Mouse (Mus musculus) hematopoietic stem cell, adult 5-6 weeks (primary cell): ENCODE measurements around the gene Gm18336. TPM values are rescaled to one million over a fixed set of nuclear protein-coding genes. Genes with fewer than 3 reads are reported as not detected.
"Not testable (repeated sequence)": the region's sequence is repeated elsewhere in the genome, so short reads cannot be mapped to it uniquely, and the experiment has no call there.

Experiments
- ATAC-seq, 2 experiments: fragments of 125-278 bp in 1 of 2; replicated peaks in 1 of 2; 2 replicates each; pipeline ENCODE4 v1.8.0; 2016 to 2017; ENCODE audit warnings: inconsistent platforms in 2 of 2, mild to moderate bottlenecking in 2 of 2, moderate number of reproducible peaks in 2 of 2, low read depth in 1 of 2, moderate TSS enrichment in 1 of 2; ENCODE audit not compliant: low FRiP score in 2 of 2, poor library complexity in 2 of 2, severe bottlenecking in 2 of 2, insufficient read depth in 1 of 2, low TSS enrichment in 1 of 2
- total RNA-seq: library from RNA; stranded (forward); fragments of 172-1452, 232-1000 nt; gene quantifications from 2 replicates; pipeline ENCODE4 v1.2.3, GENCODE M21; 2017

Gm18336 gene
- total RNA-seq, result not detected in 2 replicates

GRCm38 (mm10) chrX:73398636-73399035 is at the start of gene Gm18336:
Gene Gm18336 (minus strand): TSS chrX:73398736.
- ATAC-seq, result not testable (repeated sequence)

- ATAC-seq, result no peak
These were observed 42.9 kb upstream of the Gm18336 start for GRCm38 (mm10) chrX:73441428-73441827.

DNA sequence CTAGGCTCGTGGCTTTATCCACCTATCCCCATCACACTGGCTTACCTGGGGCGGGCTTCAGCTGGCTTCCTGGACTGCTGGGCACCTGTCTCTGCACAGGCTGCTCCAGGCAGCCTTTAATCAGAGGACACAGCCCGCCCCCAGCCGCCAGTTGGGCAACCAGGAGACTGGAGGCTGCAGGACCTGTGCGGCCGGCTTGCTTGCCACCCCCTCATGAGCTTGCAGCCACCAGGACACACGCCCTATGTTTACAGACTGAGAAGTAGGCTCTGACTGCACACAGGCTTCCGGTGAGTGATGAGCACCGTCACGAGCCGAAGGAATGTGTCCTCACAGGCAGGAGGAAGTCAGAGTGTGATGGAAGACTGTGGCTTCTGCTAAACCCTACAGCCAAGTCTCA is 36.7 kb upstream of the Gm18336 start, which contains the start of gene Trex2:
Gene Trex2, minus strand, starts transcription at position 93 of the 400 bp plus-strand sequence.
- ATAC-seq, result no peak

DNA sequence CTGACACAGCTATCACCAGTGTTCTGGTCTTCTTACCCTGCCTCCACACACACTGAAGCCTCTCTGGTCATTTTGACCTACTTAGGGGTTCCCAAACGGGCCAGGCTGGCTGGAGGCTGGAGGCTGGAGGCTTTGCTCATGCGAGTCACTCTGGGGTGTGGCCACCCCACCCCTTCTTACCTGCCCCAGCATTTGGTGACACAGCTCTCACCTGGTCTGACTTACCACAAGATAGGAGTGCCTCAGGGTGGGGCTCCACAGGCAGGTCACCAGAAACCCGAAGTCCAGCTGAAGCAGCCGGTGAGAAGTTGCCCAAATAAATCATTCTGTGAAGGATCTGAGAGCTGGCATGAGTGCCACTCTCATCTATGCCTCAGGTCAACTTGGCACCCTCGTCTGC is 34.3 kb upstream of the Gm18336 start:
- ATAC-seq, result no peak

DNA sequence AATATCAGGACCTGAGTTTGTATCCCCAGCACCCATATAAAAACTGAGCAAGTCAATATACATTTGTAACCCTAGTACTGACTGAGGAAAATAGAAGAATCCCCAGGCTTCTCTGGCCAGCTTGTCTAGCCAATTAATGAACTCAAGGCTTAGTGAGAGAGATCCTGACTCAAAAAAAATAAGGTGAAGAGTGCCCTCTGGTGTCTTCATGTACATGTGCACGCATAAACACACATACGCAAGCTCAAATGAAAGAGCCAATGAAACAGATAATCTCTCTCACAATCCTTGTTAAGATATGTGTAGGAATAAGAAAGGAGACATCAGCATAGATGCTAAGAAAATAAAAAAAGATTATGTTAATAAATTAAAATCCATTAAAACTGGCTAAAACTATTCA is 31.5 kb upstream of the Gm18336 start:
- no peak for ATAC-seq

GRCm38 (mm10) chrX:73412767-73413166 is 14.2 kb upstream of the Gm18336 start:
- no peak for ATAC-seq

DNA sequence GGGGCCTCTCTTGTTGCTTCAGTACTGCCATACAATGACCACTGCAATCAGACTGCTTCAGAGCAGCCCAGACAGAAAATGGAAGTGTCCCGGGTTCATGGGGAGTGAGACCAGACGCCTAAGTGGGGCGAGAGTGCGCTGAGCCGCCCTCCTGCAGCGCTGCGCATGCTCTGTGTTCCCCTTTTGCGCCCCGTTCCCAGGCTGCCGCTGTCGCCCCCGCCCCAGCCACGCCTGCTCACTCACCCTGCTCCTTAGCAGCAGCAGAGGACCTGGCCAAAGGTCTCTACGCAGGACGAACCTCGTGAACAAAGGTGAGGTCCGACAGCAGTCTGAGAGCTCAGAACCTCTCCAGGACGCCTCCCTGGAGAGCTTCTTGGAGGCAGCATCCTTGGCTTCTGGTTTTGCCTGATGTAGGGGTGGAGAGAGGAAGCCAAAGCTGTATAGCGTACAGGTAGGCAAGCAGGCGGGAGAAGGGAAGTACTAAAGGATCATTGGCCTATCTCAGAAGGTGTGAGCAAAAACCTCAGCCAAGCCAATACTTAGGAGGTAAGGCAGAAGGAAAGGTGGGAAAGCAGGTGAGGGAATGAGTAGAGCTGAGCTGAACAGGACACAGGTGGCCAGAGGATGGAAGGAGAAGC is 12.5 kb upstream of the Gm18336 start, which contains the start of gene Zfp92:
Gene Zfp92, plus strand, starts transcription at position 217 of the 638 bp plus-strand sequence.
- peak; percentile 42 to 69; a peak in 2 of 4 replicates for ATAC-seq

DNA sequence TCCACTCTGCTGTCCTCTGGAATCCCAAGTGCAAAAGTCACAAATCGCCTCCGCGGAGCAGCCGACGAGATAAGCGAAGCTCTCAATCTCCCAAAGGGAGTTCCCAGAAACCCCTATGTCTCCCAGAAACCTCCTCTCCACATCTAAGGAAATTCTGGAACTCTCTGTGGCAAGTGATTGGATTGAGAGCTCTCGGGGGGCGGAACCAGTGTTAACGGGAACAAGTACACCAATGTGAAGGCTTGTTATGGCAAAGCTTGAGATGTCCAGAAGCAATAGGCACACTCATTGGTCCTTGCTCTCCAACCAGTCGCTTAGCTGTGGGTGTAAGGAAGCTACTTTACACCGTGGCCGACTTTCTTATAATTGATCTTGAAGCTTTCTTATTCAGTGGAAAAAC is 3.1 kb upstream of the Gm18336 start:
- ATAC-seq, result no peak

DNA sequence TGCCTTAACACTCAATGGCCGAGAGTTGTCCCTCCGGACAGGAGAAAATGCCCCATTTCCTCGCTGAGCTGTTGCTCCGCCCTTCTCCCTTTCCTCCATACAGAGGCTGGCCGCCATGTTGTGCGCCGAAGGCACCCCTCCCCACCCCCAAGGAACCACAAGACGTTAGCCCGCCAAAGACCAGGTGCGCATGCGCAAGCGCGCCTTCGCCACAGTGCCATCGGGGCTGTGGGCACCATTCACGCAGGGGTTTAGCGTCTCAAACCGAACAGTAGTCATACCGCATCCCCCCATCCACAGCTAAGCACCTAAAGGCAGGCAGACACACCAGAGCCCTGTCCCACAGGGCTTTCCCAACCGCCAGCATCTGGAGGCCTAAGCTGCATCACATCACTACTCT is 2.4 kb upstream of the Gm18336 start:
- ATAC-seq, result no peak

GRCm38 (mm10) chrX:73396446-73396845 is 2.1 kb downstream of the Gm18336 start:
- ATAC-seq, result no peak

DNA sequence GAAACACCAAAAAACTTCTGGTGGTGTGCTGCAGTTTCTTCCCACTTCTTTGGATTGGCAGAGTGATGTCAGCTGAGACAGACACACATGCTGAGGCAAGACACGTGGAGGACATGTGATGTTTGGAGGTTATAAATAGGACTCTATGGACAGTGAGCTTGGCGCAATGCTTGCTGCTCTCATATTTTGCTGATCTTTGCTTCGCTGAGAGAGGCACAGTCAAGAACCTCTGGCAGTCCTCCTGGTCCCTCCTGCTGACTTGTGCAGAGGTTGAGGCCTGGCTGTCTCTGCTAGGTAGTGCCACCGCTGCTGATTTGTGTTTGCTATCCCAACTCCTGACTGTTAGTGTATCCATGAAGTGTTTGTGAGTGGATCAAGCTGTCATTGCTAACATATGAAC is 7.1 kb downstream of the Gm18336 start:
- no peak for ATAC-seq

GRCm38 (mm10) chrX:73384924-73385323 is 13.6 kb downstream of the Gm18336 start:
- no peak for ATAC-seq

DNA sequence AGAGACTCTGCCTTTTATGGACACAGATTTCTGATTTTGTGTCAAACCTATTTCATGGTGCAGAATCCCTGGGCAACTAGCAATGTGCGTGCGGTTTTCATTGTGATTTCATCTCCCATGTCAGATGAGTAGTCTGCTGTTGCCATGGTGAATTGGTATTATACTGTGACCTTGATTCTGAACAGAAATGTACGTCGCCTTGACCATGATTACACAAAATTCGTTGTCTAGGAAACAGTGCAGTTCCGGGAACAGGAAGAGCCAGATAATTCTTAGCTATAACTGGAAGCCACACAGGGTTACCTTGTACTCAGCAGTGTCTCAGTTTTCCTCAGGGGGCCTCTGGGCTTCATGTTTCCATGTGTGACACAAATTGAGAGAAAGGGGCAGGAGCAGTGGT is 14.1 kb downstream of the Gm18336 start:
- no peak for ATAC-seq

GRCm38 (mm10) chrX:73363291-73363690 is 35.2 kb downstream of the Gm18336 start:
- ATAC-seq, result peak; percentile 27 to 42; a peak in 1 of 4 replicates

DNA sequence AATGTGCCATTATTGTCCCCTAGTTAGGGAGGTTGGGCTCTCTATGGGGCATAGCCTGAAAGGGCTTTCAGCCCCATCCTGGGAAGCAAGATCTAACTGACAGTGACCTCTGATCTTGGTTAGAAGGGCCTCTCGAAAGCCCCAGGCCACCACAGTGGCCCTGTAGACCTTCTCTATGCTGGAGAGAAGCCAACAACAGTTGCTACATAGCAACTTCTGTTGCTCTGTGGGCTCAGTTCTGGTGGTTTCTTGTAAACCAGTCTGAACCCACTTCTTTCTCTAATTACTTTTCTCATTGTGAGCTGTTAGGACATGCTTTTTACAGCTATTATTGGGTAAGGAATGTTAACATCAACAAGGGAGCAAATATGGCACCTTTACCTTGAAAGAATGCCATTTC is 41.8 kb downstream of the Gm18336 start:
- no peak for ATAC-seq

GRCm38 (mm10) chrX:73356163-73356562 is 42.4 kb downstream of the Gm18336 start:
- peak in 1 of 2 experiments; percentile 56; a peak in 2 of 4 replicates for ATAC-seq
